Mouse (Mus musculus) central nervous system, embryonic 18 days (tissue): ENCODE measurements around the gene Gm4969. TPM values are rescaled to one million over a fixed set of nuclear protein-coding genes. Genes with fewer than 3 reads are reported as not detected.

Experiments used
- polyA plus RNA-seq: library from polyadenylated mRNA; depleted of rRNA; stranded (reverse); fragments of >200 nt; gene quantifications from 2 replicates; pipeline ENCODE4 v1.2.3, GENCODE M21; 2012; rRNA removed

The Gm4969 gene
- 14.5 and 14.6 TPM in 2 replicates for polyA plus RNA-seq

GRCm38 (mm10) chr7:19118028-19118771, at the start of gene Gm4969:
TSS of gene Gm4969 (minus strand) at chr7:19118368.

GRCm38 (mm10) chr7:19165656-19166423, 47.7 kb upstream of the Gm4969 start, which contains the start of gene Gipr:
TSS of gene Gipr (minus strand) at chr7:19166127.

GRCm38 (mm10) chr7:19149626-19150025, 31.5 kb upstream of the Gm4969 start, which contains the start of gene Snrpd2:
TSS of gene Snrpd2 (plus strand) at chr7:19149722.

GRCm38 (mm10) chr7:19148875-19149541, 30.8 kb upstream of the Gm4969 start, which contains the start of gene Qpctl:
TSS of gene Qpctl (minus strand) at chr7:19149291.

GRCm38 (mm10) chr7:19119631-19120429, 1.7 kb upstream of the Gm4969 start, which contains the start of gene Fbxo46:
TSS of gene Fbxo46 (plus strand) at chr7:19119859.

GRCm38 (mm10) chr7:19094471-19094825, 23.7 kb downstream of the Gm4969 start, which contains the start of gene Six5:
TSS of gene Six5 (plus strand) at chr7:19094594.

GRCm38 (mm10) chr7:19083701-19084100, 34.5 kb downstream of the Gm4969 start, which contains the start of gene Dmpk:
TSS of gene Dmpk (plus strand) at chr7:19083849.

GRCm38 (mm10) chr7:19075723-19076585, 42.2 kb downstream of the Gm4969 start, which contains the start of gene Dmwd:
TSS of gene Dmwd (plus strand) at chr7:19076227.

GRCm38 (mm10) chr7:19054047-19054776, 64.0 kb downstream of the Gm4969 start, which contains the start of gene Rsph6a:
TSS of gene Rsph6a (plus strand) at chr7:19054690.

Other genes with a start within 250 kb of the Gm4969 start
- 26.6 and 31.5 TPM in 2 replicates for gene Pglyrp1, start 247.0 kb downstream of the Gm4969 start, polyA plus RNA-seq
- 27.0 and 28.3 TPM in 2 replicates for gene Ccdc61, start 208.0 kb downstream of the Gm4969 start, polyA plus RNA-seq
- gene Nova2, start 192.5 kb downstream of the Gm4969 start, polyA plus RNA-seq = 20.2 and 29.7 TPM in 2 replicates
- 2.3 TPM in 2 replicates for gene Nanos2, start 131.0 kb downstream of the Gm4969 start, polyA plus RNA-seq
- gene Mypop, start 127.1 kb downstream of the Gm4969 start, polyA plus RNA-seq = 14.5 and 16.5 TPM in 2 replicates
- 38.3 and 39.8 TPM in 2 replicates for gene Irf2bp1, start 114.3 kb downstream of the Gm4969 start, polyA plus RNA-seq
- not detected in 2 replicates for gene Foxa3, start 94.8 kb downstream of the Gm4969 start, polyA plus RNA-seq
- gene Sympk, start 94.0 kb downstream of the Gm4969 start, polyA plus RNA-seq = 66.8 and 73.9 TPM in 2 replicates
- 0.23 and 0.32 TPM in 2 replicates for gene Rsph6a, start 63.7 kb downstream of the Gm4969 start, polyA plus RNA-seq
- 168 and 184 TPM in 2 replicates for gene Dmwd, start 42.1 kb downstream of the Gm4969 start, polyA plus RNA-seq
- 48.3 and 55.8 TPM in 2 replicates for gene Dmpk, start 34.5 kb downstream of the Gm4969 start, polyA plus RNA-seq
- gene Six5, start 23.8 kb downstream of the Gm4969 start, polyA plus RNA-seq = 6.8 and 9.3 TPM in 2 replicates
- 11.2 and 12.5 TPM in 2 replicates for gene Fbxo46, start 1.5 kb upstream of the Gm4969 start, polyA plus RNA-seq
- gene Qpctl, start 30.9 kb upstream of the Gm4969 start, polyA plus RNA-seq = 16.8 and 18.3 TPM in 2 replicates
- 151 and 178 TPM in 2 replicates for gene Snrpd2, start 31.4 kb upstream of the Gm4969 start, polyA plus RNA-seq
- gene Gipr, start 47.8 kb upstream of the Gm4969 start, polyA plus RNA-seq = 41.3 and 55.6 TPM in 2 replicates
- gene Eml2, start 58.1 kb upstream of the Gm4969 start, polyA plus RNA-seq = 65.5 and 68.9 TPM in 2 replicates
- 6.0 and 6.8 TPM in 2 replicates for gene Gpr4, start 94.2 kb upstream of the Gm4969 start, polyA plus RNA-seq
- 25.6 and 26.6 TPM in 2 replicates for gene Opa3, start 110.0 kb upstream of the Gm4969 start, polyA plus RNA-seq
- gene Vasp, start 153.4 kb upstream of the Gm4969 start, polyA plus RNA-seq = 65.0 and 68.3 TPM in 2 replicates
- 1.6 and 2.0 TPM in 2 replicates for gene Ppm1n, start 161.7 kb upstream of the Gm4969 start, polyA plus RNA-seq
- gene Rtn2, start 164.3 kb upstream of the Gm4969 start, polyA plus RNA-seq = 155 and 161 TPM in 2 replicates
- gene Fosb, start 191.7 kb upstream of the Gm4969 start, polyA plus RNA-seq = 0.25 and 0.71 TPM in 2 replicates
- gene Ercc1, start 226.4 kb upstream of the Gm4969 start, polyA plus RNA-seq = 72.9 and 73.8 TPM in 2 replicates
- gene Cd3eap, start 241.1 kb upstream of the Gm4969 start, polyA plus RNA-seq = 14.2 and 15.3 TPM in 2 replicates
- gene Ppp1r13l, start 241.4 kb upstream of the Gm4969 start, polyA plus RNA-seq = 4.4 and 5.1 TPM in 2 replicates